Mouse (Mus musculus) neural tube, embryonic 14.5 days (tissue): ENCODE results near the gene Acp1. TPM values are rescaled to one million over a fixed set of nuclear protein-coding genes. Genes with fewer than 3 reads are reported as not detected.

ENCODE experiments used
- ATAC-seq: fragments of 200-750 bp; cut with Nextera tagmentation; 2 replicates; pipeline ENCODE4 v1.8.0; 2017; ENCODE audit warnings: low read depth, mild to moderate bottlenecking, moderate TSS enrichment, moderate library complexity
- H3K27ac ChIP-seq: fragments of 300-500 bp; sonication (generic); 2 replicates; pipeline ENCODE4 v1.5.1; 2014; ENCODE audit warnings: low read depth, mild to moderate bottlenecking, control low read depth, low read length, moderate library complexity, mixed read lengths
- H3K27me3 ChIP-seq: fragments of 300-500 bp; sonication (generic); 2 replicates; pipeline ENCODE4 v1.6.1; 2014; ENCODE audit warnings: low read length; ENCODE audit not compliant: control insufficient read depth, insufficient read depth
- H3K36me3 ChIP-seq: fragments of 300-500 bp; sonication (generic); 2 replicates; pipeline ENCODE4 v1.6.1; 2014; ENCODE audit warnings: low read length, mixed read lengths; ENCODE audit not compliant: control insufficient read depth, insufficient read depth
- H3K4me1 ChIP-seq: fragments of 300-500 bp; sonication (generic); 2 replicates; pipeline ENCODE4 v1.6.1; 2014; ENCODE audit warnings: low read length; ENCODE audit not compliant: control insufficient read depth, insufficient read depth
- H3K4me2 ChIP-seq: fragments of 300-500 bp; sonication (generic); 2 replicates; pipeline ENCODE4 v1.6.1; 2014; ENCODE audit warnings: mild to moderate bottlenecking, low read depth, low read length, control low read depth
- H3K4me3 ChIP-seq: fragments of 300-500 bp; sonication (generic); 2 replicates; pipeline ENCODE4 v1.5.1; 2014; ENCODE audit warnings: low read depth, low read length, control low read depth, mixed read lengths
- H3K9ac ChIP-seq: fragments of 300-500 bp; sonication (generic); replicated peaks from 2 replicates; pipeline ENCODE4 v1.6.1; 2014; ENCODE audit warnings: low read depth, mild to moderate bottlenecking, control low read depth, low read length, mixed read lengths
- H3K9me3 ChIP-seq: fragments of 300-500 bp; sonication (generic); 2 replicates; pipeline ENCODE4 v1.6.1; 2016; ENCODE audit warnings: low read length; ENCODE audit not compliant: control insufficient read depth
- WGBS: fragments of 180-500 bp; shearing (Covaris S2); extraction: QIAGEN DNeasy Blood & Tissue Kit; methylation state at CpG from one replicate; pipeline ENCODE4 v1.1.7; 2014; 5-methylcytosine and 5-hydroxymethylcytosine counted together
- polyA plus RNA-seq: library from polyadenylated mRNA; unstranded; fragments of >200 nt; fragmentation: Nextera tagmentation; extraction: Ambion mirVana; gene quantifications from 2 replicates; pipeline ENCODE4 v1.2.1, GENCODE M21; 2014

Acp1 gene
- polyA plus RNA-seq, 1 experiment from 2014 or later, result 130 TPM

DNA sequence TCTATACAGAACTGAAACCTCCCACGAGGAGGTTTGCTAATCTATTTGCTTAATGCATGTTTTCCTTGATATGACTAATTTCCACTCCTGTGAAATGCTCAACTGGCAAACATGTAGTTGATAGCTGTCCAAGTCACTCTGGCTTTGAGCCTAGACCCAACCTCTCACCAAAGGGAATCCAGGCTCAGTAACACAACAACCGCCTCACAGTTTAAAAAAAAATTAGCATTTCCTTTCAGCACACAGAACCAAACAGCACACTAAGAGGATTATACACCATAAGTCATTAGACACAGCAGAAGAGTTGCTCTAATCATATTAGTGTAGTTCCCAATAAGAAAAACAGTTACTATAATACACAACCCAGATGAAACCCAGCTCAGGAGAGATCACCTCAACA lies 60.5 kb downstream of the Acp1 start:
- no peak overlapping the region for H3K9ac ChIP-seq
- H3K9me3 ChIP-seq, result no peaks in the 10 kb centered on the region
- H3K4me3 ChIP-seq, result no peak overlapping the region
- no peaks in the 10 kb centered on the region for H3K36me3 ChIP-seq
- no peak overlapping the region for H3K27ac ChIP-seq
- H3K4me1 ChIP-seq, result no peaks in the 10 kb centered on the region
- ATAC-seq, result no peak
- WGBS, result 75% methylated on average over 2 of the region's 2 CpGs
- no peak overlapping the region for H3K4me2 ChIP-seq
- H3K27me3 ChIP-seq, result no peaks in the 10 kb centered on the region

GRCm38 (mm10) chr12:30848521-30848920 lies 62.9 kb downstream of the Acp1 start:
- Histone ChIP-seq H3K4me2 (no peak overlapping the region), H3K27me3 (no peaks in the 10 kb centered on the region), H3K9ac (no peak overlapping the region), H3K36me3 (no peaks in the 10 kb centered on the region), H3K27ac (no peak overlapping the region), H3K4me1 (no peaks in the 10 kb centered on the region), H3K4me3 (no peak overlapping the region), H3K9me3 (no peaks in the 10 kb centered on the region)
- WGBS, result 74% methylated on average over 1 of the region's 1 CpGs
- ATAC-seq, result no peak

Other genes with a start within 250 kb of the Acp1 start
- gene Alkal2, start 27.3 kb downstream of the Acp1 start, polyA plus RNA-seq, result 0.58 and 1.3 TPM in 2 replicates
- 52.1 and 53.8 TPM in 2 replicates for gene Sh3yl1, start 79 bp upstream of the Acp1 start, polyA plus RNA-seq
- not detected in 2 replicates for gene Fam110c, start 162.3 kb upstream of the Acp1 start, polyA plus RNA-seq